Mouse (Mus musculus) megakaryocyte, embryonic 14.5 days (primary cell): ENCODE results near the gene Olfr90. TPM values are rescaled to one million over a fixed set of nuclear protein-coding genes. Genes with fewer than 3 reads are reported as not detected.
"Not testable (repeated sequence)": the region's sequence is repeated elsewhere in the genome, so short reads cannot be mapped to it uniquely, and the experiment has no call there.

ENCODE experiments used
- H3K27me3 ChIP-seq: replicated peaks from 2 replicates; pipeline ENCODE3; 2012; ENCODE audit warnings: inconsistent platforms
- H3K36me3 ChIP-seq: replicated peaks from 2 replicates; pipeline ENCODE3; 2012; ENCODE audit warnings: low read length, inconsistent platforms, mixed read lengths
- H3K4me1 ChIP-seq: 2 replicates; pipeline ENCODE4 v1.6.1; 2012; ENCODE audit warnings: inconsistent platforms
- H3K4me3 ChIP-seq: replicated peaks from 2 replicates; pipeline ENCODE3; 2012; ENCODE audit warnings: moderate library complexity, mild to moderate bottlenecking, inconsistent platforms
- H3K9me3 ChIP-seq: 2 replicates; pipeline ENCODE4 v1.6.1; 2012; ENCODE audit warnings: inconsistent platforms
- FLI1 ChIP-seq: IDR thresholded peaks from 2 replicates; pipeline ENCODE4 v1.6.1; 2012; ENCODE audit warnings: low read length, inconsistent platforms, mixed read lengths
- GATA1 ChIP-seq: IDR thresholded peaks from 3 replicates; pipeline ENCODE4 v1.6.1; 2012; ENCODE audit warnings: mixed read lengths, low read length, inconsistent platforms, borderline replicate concordance
- polyA plus RNA-seq: library from polyadenylated mRNA; stranded (reverse); fragments of >175 nt; gene quantifications from 2 replicates; pipeline ENCODE4 v1.2.3, GENCODE M21; 2012; ENCODE audit warnings: low replicate concordance; ENCODE audit not compliant: insufficient read depth

Gene Olfr90
- polyA plus RNA-seq, result not detected in 2 replicates

GRCm38 (mm10) chr17:37088399-37088798 lies at the start of gene Olfr90:
Gene Olfr90, minus strand, starts transcription at chr17:37088499.
- Histone ChIP-seq H3K4me1 (peaks cover 18% of the 10 kb centered on the region), H3K9me3 (no peaks in the 10 kb centered on the region), H3K4me3 (no peak within 1 kb of the TSS), H3K27me3 (peaks cover 14% of the 10 kb centered on the region), H3K36me3 (no peaks in the 10 kb centered on the region)
- TF ChIP-seq FLI1 (no peak), GATA1 (no peak)

DNA sequence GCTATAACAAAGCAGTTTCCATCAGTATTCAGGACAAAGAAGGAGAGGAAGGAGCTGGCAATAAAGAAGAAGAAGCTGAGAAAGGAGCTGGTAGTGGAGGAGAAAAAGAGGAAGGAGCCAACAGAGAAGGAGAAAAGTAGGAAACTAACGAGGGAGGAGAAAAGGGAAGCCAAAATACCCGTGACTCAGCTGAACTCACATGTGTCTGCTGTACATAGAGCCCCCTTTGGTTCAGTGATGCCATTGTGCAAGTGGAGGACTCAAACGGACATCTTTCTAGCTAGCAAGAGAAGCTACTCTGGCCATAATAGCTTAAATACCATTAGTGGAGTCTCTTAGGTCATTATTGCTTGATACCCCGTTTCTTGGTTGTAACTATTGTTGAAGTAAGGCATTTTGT lies 43.1 kb upstream of the Olfr90 start:
- not testable (repeated sequence) for H3K4me1 ChIP-seq, H3K36me3 ChIP-seq, H3K9me3 ChIP-seq, H3K27me3 ChIP-seq, H3K4me3 ChIP-seq

DNA sequence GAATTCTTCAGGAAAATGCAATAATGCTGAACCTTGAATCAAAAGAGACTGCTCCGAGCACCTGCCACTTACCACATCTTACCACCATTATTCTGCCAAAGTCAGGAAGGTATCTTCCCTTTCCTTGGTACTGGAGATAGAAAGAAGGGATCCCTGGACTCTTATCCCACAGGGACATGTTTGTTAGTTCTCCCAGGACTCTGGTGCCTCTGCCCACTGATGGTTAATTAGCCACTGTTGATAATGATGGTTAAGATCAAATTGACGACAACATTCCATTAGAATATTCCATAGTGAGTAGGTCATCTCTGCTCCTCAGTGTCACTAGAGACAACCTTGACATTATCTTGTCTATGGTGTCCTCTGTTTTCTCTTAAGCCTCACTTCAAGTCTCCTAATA lies 31.7 kb upstream of the Olfr90 start, which contains the start of gene Olfr92:
Olfr92 (minus strand) TSS at position 101 of the 400 bp plus-strand sequence.
- H3K27me3 ChIP-seq, result no peaks in the 10 kb centered on the region
- TF ChIP-seq GATA1 (no peak), FLI1 (no peak)
- H3K36me3 ChIP-seq, result no peaks in the 10 kb centered on the region
- H3K4me3 ChIP-seq, result no peak within 1 kb of the TSS
- H3K4me1 ChIP-seq, result no peaks in the 10 kb centered on the region
- H3K9me3 ChIP-seq, result no peaks in the 10 kb centered on the region

- Histone ChIP-seq H3K36me3 (no peaks in the 10 kb centered on the region), H3K4me3 (no peak within 1 kb of the TSS), H3K27me3 (peaks cover 4% of the 10 kb centered on the region), H3K9me3 (no peaks in the 10 kb centered on the region), H3K4me1 (peaks cover 2% of the 10 kb centered on the region; the same call in 1 of the 2 replicates)
- TF ChIP-seq GATA1 (no peak), FLI1 (no peak)
Measured at GRCm38 (mm10) chr17:37098178-37098577, 9.9 kb upstream of the Olfr90 start, which contains the start of gene Olfr91. Gene Olfr91, minus strand, starts transcription at chr17:37098278.

DNA sequence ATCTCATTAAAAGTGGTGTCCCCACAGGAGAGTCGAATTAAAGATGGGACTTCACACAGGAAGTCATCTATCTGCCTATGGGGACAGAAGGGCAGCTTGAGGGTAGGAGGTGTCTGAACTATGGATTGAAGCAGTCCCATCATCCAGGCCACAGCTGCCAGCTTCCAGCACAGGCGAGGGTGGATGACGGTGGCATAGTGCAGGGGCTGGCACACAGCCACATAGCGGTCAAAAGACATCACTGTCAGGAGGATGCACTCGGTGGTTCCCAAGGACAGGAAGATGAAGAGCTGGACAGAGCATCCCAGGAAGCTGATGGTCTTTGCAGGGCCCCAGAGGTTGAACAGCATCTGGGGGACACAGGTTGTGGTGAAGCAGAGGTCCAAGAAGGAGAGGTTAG lies 5.0 kb upstream of the Olfr90 start:
- H3K27me3 ChIP-seq, result peaks cover 10% of the 10 kb centered on the region
- no peak overlapping the region for H3K4me3 ChIP-seq
- peaks cover 14% of the 10 kb centered on the region for H3K4me1 ChIP-seq
- H3K36me3 ChIP-seq, result no peaks in the 10 kb centered on the region
- no peak for TF ChIP-seq GATA1
- no peaks in the 10 kb centered on the region for H3K9me3 ChIP-seq

DNA sequence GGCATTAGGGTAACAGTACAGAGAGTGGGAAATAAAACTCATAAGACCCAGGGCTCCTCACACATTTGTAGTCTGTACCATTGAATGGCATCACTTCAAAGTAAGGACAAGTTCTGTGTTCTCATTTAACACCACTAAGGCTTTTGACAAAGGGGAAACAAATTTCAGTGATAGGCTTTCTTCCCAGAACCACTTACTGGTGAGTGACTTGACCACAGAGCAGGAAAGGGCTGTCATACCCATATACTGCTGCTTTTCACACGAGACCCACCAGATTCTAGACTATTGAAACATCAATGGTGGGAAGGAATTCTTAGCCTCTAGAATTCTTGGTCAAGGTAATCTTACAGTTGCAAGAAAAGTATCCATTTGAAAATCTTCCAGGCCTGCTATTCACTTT lies 3.9 kb upstream of the Olfr90 start:
- Histone ChIP-seq H3K36me3 (no peaks in the 10 kb centered on the region), H3K4me1 (peaks cover 14% of the 10 kb centered on the region), H3K4me3 (no peak overlapping the region), H3K9me3 (no peaks in the 10 kb centered on the region), H3K27me3 (peaks cover 11% of the 10 kb centered on the region)
- TF ChIP-seq FLI1 (no peak), GATA1 (no peak)

GRCm38 (mm10) chr17:37085545-37085944 lies 2.8 kb downstream of the Olfr90 start:
- no peak for TF ChIP-seq FLI1
- no peak for TF ChIP-seq GATA1
- H3K9me3 ChIP-seq, result no peaks in the 10 kb centered on the region
- no peaks in the 10 kb centered on the region for H3K36me3 ChIP-seq
- peaks cover 11% of the 10 kb centered on the region for H3K27me3 ChIP-seq
- no peak overlapping the region for H3K4me3 ChIP-seq
- peaks cover 7% of the 10 kb centered on the region for H3K4me1 ChIP-seq

DNA sequence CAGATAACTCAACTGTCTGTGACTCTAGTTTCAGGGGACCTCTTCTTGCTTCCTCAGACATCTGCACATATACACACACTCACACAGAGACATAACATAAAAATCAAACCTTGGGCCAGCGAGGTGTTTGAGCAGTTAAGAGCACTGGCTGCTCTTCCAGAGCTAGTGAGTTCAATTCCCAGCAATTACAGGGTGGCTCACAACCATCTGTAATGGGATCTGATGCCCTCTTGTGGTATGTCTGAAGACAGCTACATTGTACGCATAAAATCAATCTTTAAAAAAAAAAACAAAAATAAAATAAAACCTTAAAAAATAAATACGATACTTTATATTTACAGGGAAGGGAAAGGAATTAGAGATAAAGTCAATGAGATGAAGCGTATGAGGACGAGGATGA lies 3.7 kb downstream of the Olfr90 start:
- TF ChIP-seq GATA1 (no peak), FLI1 (no peak)
- Histone ChIP-seq H3K4me3 (no peak overlapping the region), H3K9me3 (no peaks in the 10 kb centered on the region), H3K4me1 (peaks cover 7% of the 10 kb centered on the region), H3K36me3 (no peaks in the 10 kb centered on the region), H3K27me3 (peaks cover 11% of the 10 kb centered on the region)

DNA sequence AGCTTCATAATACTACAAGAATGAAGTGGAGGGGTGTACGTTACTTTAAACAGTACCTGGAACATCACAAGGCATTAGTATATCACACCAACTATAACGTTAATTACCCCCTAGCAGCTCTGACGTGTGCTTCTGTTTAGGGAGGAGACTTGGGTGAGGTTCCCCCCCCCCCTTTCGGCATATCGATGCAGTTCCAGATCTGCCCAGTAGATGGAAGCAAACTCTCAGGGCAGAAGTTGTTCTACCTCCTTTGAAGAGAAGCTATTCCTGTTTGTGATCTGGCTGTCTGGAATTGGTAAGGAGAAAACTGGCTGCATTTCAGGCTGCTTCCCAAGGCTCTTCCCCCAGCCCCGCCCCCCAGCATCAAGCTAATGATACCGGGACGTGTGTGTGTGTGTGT lies 5.0 kb downstream of the Olfr90 start:
- H3K9me3 ChIP-seq, result no peaks in the 10 kb centered on the region
- H3K36me3 ChIP-seq, result no peaks in the 10 kb centered on the region
- no peak overlapping the region for H3K4me3 ChIP-seq
- TF ChIP-seq FLI1 (no peak), GATA1 (no peak)
- H3K4me1 ChIP-seq, result peaks cover 7% of the 10 kb centered on the region
- peaks cover 9% of the 10 kb centered on the region for H3K27me3 ChIP-seq

- peaks cover 7% of the 10 kb centered on the region for H3K4me1 ChIP-seq
- TF ChIP-seq GATA1 (no peak), FLI1 (no peak)
- H3K27me3 ChIP-seq, result peaks cover 8% of the 10 kb centered on the region
- H3K9me3 ChIP-seq, result no peaks in the 10 kb centered on the region
- H3K36me3 ChIP-seq, result no peaks in the 10 kb centered on the region
- no peak overlapping the region for H3K4me3 ChIP-seq
Measured at GRCm38 (mm10) chr17:37081659-37082058, 6.6 kb downstream of the Olfr90 start.

- Histone ChIP-seq H3K27me3 (peaks cover 2% of the 10 kb centered on the region), H3K4me3 (no peak overlapping the region), H3K9me3 (no peaks in the 10 kb centered on the region), H3K4me1 (peaks cover 3% of the 10 kb centered on the region; the same call in 1 of the 2 replicates), H3K36me3 (no peaks in the 10 kb centered on the region)
- TF ChIP-seq FLI1 (no peak), GATA1 (no peak)
Measured at GRCm38 (mm10) chr17:37080119-37080518, 8.2 kb downstream of the Olfr90 start.
